Mouse (Mus musculus) mouse embryonic stem cell (cell line): ENCODE measurements around the gene Abcc12.

Source experiments
- in situ Hi-C, 2 experiments: fragments of 300-500 bp; cut with MboI; formaldehyde crosslinking; loops; 1 replicate in 1 of 2; 3 replicates in 1 of 2; pipeline ENCODE4 v1.14.3; 2019 to 2020; ENCODE audit warnings: low sequenced_read_pairs in 2 of 2, low pct_unique_long_range_greater_than_20kb in 1 of 2, mixed read lengths in 1 of 2; ENCODE audit not compliant: unreplicated experiment in 1 of 2

The Abcc12 gene

GRCm38 (mm10) chr8:86535791-86536662 lies 44.5 kb downstream of the Abcc12 start:
- in situ Hi-C loops, result no loop called here

- in situ Hi-C loops, result no loop called here
These were observed 45.4 kb downstream of the Abcc12 start for GRCm38 (mm10) chr8:86535068-86535560.

GRCm38 (mm10) chr8:86529714-86530113 lies 50.8 kb downstream of the Abcc12 start:
- in situ Hi-C loops, result no loop called here

DNA sequence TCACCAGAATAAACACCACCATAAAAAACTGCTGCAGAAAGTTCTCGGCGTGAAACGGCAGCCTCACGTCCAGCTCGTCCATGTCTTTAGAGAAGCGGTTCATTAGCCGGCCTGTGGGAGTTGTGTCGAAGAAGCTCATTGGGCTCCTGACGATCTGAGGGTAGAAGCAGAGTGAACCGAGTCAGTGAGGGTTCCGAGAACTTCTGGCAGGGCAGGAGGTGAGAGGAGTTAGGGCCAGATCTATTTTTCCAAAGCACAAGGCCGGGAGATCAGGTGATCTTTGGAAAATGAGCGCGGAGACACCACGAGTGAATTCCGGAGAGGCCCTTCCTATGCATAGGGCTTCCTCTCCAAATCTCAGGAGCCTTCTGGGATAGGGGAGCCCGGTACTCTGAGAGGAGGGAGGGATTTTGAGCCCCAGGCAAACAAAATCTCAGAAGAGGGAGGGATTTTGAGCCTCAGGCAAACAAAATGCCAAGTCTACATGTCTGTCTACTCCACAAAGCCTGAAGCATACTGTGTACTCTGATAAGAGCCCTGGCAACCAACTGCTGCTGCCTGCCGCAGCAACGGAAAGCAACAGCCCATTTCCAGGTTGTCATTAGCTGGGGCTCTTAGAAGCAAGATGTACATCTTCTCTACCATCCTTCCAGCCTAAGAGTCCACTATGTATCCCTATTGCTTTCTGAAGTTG lies 53.0 kb downstream of the Abcc12 start:
- in situ Hi-C loops, result no loop called here

DNA sequence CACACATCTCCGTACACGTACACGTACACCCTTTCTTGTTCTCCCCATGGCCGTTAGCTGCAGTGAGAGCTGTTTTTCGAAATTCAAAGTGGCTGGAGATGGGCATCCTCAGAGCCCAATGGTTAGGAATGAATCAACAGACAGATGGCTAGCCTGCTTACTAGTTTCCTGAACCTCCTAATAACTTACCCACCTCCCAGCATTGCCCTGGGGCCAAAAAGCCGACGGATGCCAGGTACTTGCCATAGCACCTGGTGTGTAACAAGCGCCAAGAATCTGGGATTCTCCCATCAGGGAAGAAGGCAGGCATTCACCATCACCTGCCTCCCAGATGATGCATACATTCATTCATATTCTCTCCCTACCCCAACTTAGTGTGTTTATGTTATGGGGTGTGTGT lies 53.7 kb downstream of the Abcc12 start:
- in situ Hi-C loops, result no loop called here

DNA sequence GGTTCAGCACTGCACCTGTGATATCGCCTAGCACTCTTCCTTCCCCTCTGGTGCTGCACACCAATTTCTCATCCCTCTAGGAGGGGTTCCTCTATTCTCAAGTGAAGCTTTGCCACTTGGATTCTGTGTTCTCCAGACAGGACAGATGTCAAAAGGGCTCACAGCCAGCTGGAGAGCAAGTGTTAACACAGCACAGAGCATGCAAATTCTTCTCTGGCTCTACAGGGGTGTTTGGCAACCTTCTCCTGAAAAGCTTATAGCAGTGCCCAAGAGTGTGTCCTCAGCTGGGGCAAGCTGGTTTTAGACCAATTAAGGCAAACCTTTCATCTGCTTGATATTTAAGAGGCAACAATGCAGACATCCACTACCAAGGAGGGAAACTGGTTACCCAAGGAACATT lies 66.3 kb downstream of the Abcc12 start:
- in situ Hi-C loops, result no loop called here

DNA sequence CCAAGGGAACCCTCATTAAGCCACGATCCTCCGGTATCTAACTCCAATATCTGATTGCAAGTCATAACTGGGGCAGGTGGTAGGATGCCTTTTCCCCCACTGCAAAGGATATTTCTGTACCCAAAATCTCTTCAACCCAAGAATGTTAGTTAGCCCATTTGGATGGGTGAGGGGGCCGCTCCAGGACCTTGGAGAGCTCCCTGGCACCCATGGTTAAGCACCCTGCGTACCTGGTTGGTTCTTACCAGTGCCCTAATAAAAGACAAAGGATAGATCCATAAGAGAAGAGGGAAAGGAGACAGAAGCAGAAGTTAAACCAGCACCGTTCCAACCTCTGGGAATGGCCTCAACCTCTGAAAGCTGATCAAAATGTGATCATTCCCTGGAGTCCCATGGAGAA lies 67.6 kb downstream of the Abcc12 start:
- in situ Hi-C loops, result no loop called here

DNA sequence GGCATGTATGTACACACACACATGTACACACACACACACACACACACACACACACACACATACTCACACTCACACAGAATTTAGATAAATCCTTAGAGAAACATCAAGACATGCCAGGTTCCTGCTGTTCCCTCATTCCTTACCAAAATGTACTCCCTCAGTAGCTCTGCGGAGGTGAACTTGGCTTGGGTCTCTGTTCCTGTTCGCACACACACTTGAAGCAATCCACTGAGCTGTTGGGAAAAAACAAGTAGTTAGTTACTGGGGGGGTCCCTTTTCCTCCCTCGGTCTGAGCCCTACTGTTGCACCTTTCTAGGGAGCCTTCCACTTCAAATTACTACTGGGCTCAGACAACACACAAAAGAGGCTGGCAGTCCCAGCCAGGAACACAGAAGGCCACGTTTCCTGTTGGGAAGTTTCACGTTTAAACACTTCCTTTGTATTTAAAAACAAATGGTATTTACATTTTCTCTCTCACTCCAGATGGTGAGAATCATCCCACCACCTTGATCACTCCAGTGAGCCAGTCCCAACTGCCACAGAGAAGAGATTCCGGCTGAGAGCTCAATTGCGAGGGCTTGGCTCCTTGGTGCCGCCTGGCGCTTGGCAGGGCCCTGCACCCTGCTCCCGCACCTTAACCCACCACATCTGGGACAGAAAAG lies 68.2 kb downstream of the Abcc12 start:
- in situ Hi-C loops, result no loop called here

DNA sequence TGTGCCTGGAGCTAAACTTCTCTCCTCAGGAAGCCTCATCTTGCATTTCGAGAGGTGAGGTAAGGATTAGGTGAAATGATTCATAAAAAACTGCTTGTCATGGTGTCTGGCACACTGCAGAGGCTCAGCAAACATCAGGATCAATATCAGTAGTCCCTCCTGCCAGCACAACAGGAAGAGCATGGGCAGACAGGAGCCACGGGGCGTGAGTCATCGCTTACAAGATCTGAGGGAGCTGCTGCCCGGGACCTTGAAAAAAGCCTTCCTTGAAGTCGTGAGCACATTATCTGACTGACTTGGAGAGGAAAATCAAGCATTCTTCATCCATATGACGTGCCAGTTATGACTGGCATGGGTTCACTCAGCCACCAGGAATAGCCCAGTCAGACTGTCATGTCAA lies 79.1 kb downstream of the Abcc12 start:
- in situ Hi-C loops, result no loop called here

DNA sequence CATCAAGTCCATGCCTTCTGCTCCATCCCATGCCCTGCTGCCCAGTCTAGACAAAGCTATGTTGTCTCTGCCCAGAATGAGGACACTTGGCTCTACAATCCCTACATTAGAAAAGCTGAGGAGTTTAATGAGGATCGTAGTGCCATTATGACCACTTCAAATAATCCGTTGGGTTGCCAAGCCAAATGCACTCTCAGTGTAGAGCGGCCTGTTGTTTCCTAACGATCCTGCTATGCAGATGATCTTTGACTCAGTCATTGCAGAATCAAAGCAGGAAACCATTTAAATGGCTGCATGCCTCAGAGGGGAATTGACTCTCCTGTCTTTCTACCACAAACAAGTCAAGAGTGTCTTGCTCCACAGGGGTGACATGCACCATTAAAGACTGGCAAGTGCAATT lies 85.4 kb downstream of the Abcc12 start:
- in situ Hi-C loops, result no loop called here

GRCm38 (mm10) chr8:86493841-86494240 lies 86.6 kb downstream of the Abcc12 start:
- in situ Hi-C loops, result no loop called here

DNA sequence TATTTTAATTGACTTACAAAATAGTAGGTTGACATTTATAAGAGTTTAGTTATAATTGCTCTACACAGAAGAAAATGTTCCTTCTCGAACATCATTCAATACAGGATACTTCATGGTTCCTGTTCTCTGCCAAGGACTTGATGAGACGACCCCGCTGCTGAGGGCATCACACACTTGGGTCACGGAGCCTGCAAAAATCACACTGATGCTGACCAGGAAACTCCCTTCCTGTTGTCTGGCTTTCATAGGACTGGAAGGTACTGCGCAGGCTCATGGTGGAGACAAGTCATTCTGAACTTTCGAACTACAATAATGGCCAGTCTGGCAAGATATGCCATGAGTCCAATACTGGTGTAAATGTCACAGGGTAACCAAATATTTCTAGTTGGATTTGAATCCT lies 95.1 kb downstream of the Abcc12 start:
- in situ Hi-C loops, result no loop called here

DNA sequence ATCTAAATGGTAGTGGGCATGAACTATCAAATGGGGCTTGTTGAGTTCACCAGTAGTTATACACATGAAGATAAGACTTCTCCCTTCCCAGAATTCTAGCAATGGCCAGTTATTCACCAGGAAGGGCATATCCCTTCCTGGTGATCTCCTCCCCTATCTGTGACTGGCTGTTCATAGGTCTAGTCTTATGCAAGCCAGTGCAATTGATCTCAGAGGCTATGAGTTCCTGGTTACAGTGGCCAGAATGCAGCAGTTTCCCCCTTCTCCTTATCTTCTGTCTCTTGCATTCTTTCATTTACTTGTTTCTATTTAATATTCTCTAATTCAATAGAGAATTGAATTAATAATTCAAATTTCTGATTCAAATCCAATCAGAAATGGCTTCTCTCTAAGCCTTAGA lies 96.2 kb downstream of the Abcc12 start:
- in situ Hi-C loops, result no loop called here

DNA sequence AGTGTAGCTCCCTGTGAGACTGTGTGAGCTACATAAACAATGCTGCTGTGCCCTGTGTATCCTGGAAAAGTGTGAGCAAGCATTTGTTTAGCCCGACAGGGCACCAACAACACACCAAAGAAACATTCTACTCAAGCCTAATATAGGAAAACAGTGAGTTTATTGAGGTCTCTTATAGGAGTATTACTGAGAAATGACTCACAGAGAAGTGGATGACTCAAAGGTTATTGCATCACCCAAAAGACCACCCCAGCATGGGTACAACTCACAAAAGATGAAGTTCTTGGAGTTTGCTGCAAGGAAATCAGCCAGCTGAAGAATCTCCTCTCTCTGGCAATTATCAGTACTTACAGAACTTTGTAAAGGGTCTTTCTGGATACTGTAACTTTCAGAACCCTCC lies 98.4 kb downstream of the Abcc12 start:
- in situ Hi-C loops, result no loop called here

DNA sequence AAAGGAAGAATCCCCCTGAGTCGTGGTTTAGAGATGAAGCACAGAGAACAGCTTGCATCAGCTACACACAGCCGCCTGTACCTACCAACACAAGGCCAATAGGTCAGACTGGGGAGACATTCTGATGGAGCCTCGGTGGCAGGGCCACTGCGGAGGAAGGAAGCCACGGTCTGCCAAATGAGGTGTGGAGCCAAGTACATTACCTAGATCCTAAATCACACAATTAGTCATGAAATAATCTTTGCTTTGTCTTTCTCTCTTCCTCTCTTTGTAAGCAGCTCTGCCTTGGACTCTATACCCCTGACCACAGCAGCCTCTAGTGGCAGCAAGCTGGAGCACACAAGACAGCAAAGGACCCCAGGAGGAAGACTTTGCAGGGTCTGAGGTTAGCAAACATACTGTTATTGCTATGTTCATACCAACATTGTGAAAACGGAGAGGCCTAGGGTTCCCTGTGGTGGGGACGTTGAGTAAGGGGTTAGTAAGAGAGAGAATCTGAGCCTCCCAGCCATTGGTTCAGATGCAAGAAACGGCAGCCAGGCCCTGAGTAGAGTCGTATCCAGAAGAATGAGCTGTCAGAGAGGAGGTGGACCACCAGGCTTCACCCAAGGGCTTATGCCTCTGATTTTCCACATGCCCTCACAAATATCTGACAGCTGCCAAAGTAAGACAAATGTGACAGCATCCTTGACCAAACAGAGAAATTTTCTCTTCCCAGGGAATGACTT lies 104.6 kb downstream of the Abcc12 start:
- in situ Hi-C loops, result no loop called here

- in situ Hi-C loops, result no loop called here
These were observed 106.0 kb downstream of the Abcc12 start for GRCm38 (mm10) chr8:86474461-86474860.

GRCm38 (mm10) chr8:86473121-86473520 lies 107.4 kb downstream of the Abcc12 start:
- in situ Hi-C loops, result no loop called here

- in situ Hi-C loops, result no loop called here
These were observed 109.8 kb downstream of the Abcc12 start for GRCm38 (mm10) chr8:86470717-86471116.

DNA sequence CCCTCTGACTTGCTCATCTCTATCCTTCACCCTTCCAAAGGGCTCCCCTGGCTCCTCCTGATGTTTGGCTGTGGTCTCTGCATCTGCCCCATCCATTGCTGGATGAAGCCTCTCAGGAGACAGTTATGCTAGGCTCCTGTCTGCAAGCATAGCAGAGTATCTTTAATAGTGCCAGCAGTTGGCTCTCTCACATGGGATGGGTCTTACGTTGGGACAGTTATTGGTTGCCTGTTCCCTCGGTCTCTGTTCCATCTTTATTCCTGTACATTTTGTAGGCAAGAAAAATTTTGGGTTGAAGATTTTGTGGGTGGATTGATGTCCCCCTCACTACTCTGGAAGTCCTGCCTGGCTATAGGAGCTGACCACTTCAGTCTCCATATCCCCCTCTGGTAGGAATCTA lies 117.3 kb downstream of the Abcc12 start:
- in situ Hi-C loops, result no loop called here
